Mouse (Mus musculus): ENCODE data around the gene Mmp28.

DNA sequence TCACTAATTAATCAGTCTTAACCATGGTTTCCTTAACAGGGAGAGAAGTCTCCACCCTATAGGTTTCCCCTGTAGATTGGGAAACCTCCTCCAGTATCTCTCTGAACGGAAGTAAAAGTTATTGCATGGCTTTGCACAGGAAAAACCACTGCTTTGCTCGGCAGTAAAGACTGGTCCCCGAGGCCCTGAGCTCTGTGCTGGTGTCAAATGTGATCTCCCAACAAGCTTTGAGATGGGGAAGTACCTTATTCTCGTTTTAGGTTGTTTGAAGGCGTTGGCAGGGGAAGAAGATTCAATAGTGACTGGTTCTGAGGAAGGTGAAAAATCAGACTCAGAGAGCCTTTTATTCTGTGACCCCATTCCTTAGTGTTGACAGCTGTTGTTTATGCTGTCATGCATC, 64.1 kb downstream of the Mmp28 start:
- TF ChIP-seq CTCF (IDR thresholded peaks at IDR 0.05; ENCODE audit: borderline replicate concordance, insufficient read depth, low read length) (no peak), POLR2A (IDR thresholded peaks at IDR 0.05; ENCODE audit: low read depth, low read length) (no peak)

Data from embryonic fibroblast, embryonic 13.5 days (primary cell).